Mouse (Mus musculus) T-helper 2 cell (primary cell): ENCODE data around the gene 2010111I01Rik.

ENCODE experiments used
- in situ Hi-C: fragments of 300-600 bp; cut with MboI, MseI; formaldehyde crosslinking; loops from one replicate; pipeline ENCODE4 v1.15.1; 2025; ENCODE audit warnings: high pct_unique_total_duplicates

Gene 2010111I01Rik

DNA sequence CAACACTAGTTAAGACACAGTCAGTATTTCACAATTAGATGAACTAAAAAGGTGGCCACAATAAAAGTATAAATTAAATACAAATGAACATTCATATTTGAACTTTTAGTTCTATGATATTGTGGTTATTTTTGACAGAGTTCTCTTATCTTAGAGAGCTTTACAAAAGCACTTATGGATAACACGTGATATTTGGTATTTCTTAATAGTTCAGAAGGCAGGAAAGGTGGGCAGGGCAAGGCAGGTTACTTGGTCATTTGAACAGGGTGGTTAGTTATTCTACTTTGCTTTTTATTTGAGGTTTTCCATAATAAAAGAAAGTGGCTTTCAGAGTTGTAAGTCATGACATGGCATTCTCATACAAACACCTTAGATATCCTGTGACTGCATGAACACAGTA is 233.3 kb downstream of the 2010111I01Rik start:
- in situ Hi-C loops: no loop called here

GRCm38 (mm10) chr13:63199588-63199987 is 234.9 kb downstream of the 2010111I01Rik start:
- in situ Hi-C loops: no loop called here

DNA sequence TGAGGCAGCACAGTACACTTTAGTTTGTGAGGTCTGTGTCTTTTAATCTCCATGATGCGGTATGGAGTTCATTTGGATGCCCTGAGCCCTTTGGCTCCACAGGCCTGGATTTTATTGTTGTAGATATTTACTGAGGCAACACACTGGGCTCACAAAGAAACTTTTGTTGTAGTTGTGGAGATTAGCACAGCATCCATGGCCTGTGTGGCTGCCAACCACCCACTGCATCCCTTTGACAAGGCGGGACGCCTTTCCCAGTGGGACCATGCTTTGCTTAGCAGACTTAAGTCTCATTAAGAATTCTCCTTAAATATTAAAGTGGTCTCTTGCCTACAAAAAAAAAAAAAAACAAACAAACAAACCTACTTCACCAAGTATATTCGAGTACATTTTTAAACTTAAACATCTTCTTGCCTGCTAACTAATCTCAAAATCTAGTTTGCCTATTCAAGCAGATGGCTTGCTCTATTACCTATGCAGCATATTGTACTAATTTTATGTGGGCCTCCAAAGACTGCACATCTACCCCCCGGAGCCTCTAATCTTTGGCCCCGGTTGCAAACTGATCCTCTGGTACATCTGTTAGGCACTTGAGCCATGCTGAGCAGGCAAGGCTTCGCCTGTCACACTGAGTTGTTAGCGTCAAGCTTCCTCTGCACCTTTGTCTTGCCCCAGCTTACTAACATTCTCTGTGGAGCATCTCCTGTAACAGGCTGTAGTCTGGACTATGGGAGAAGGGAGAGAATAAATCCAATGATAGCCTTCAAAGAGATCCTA is 239.0 kb downstream of the 2010111I01Rik start:
- in situ Hi-C loops: no loop called here

DNA sequence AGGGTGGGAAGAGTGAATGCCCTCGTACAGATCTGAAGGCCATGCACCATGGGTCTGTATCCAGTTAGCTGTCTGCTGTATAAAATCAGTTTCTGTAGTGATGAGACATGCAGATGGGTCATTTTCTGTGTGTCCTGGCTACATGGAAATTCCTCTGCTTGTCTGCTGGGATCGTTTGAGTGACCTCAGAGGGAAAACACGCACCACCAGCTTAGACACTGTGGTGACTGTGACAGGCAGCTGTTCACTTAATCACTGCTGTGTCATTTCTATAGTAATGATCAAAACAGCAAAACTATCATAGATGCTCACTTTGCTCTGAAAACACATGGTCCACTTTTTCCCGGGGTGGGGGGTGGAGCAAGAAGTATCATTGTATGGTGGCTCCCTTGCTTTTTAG is 241.1 kb downstream of the 2010111I01Rik start:
- in situ Hi-C loops: no loop called here

- in situ Hi-C loops: no loop called here
These were observed 241.7 kb downstream of the 2010111I01Rik start for GRCm38 (mm10) chr13:63206396-63206795.

- in situ Hi-C loops: loop anchor here (5.0 kb wide), 1 partner anchor 39 kb away; no protein-coding TSS in a partner anchor
These were observed 251.8 kb downstream of the 2010111I01Rik start for GRCm38 (mm10) chr13:63216537-63216936.

DNA sequence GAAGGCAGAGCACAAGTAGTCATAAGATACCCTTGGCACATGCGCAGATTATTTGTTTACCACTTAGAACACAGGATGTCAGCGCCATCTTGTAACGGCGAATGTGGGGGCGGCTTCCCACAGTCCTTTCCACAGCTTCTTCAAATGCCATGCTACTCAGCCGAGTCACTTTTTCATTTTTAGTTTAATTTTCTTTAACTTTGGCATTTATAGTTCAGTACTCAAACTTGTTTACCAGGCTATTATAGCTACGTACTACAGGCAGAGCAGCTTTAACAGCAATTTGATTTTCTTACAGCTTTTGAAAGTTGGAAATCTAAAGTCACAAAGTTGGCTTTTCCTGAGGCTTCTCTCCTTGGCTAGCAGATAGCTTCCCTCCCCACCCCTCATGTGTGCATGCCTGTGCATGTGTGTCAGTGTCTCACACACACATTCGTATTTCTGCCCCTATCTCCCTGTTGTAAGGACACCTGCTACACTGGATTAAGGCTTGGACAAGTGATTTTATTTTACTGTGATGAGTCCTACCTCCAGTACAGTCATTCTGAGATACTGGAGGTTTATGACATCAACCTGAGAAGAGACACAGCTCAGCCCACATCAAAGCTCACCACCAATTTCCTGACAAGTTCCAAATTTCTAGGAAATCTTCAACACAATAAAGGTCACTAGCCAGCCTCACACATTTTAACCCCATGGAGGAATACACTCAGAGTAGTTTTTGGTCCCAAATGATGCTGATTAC is 258.5 kb downstream of the 2010111I01Rik start:
- in situ Hi-C loops: no loop called here

DNA sequence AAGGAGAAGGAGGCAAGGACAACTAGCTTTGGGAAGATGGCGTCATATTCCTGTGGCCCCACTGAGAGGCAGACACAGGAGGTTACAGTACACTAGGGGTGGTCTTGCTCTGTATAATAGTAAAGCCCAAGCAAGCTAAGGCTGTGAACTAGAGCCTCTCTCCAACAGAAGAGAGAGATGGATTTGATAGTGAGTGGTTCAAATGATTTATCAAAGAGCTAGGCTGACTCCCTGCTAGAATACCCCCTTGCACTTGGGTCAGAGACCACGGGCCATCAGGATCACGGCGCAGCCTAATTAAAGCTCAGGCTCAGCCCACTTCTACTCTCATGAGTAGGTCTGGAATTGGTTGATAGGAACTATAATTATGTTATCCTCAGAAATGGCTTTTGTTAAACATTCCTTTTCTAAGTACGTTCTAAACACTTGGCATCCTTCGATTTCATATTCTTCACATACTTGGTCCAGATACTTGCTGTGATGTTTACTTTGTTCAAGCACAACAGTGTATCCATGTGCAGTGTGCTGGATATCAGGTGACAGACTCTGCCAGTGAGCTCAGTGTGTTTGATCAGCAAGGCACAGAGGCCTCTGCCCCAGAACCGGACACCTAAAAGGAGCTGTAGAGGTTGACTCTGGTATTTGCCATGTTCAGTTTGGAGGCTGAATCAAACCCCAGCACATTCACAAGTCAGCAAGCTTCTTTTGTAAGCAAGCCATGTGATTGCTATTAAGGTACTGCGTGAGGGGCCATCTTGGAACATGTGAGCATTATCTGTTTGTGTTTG is 261.3 kb downstream of the 2010111I01Rik start:
- in situ Hi-C loops: loop anchor here (25.0 kb wide), 1 partner anchor 764 kb away; the partner anchor contains the start of gene Gm49359

GRCm38 (mm10) chr13:63227785-63228184 is 263.1 kb downstream of the 2010111I01Rik start:
- in situ Hi-C loops: loop anchor here (25.0 kb wide), 1 partner anchor 765 kb away; the partner anchor contains the start of gene Gm49359

- in situ Hi-C loops: loop anchor here (25.0 kb wide), 1 partner anchor 769 kb away; the partner anchor contains the start of gene Gm49359
These were observed 266.4 kb downstream of the 2010111I01Rik start for GRCm38 (mm10) chr13:63230955-63231701.

DNA sequence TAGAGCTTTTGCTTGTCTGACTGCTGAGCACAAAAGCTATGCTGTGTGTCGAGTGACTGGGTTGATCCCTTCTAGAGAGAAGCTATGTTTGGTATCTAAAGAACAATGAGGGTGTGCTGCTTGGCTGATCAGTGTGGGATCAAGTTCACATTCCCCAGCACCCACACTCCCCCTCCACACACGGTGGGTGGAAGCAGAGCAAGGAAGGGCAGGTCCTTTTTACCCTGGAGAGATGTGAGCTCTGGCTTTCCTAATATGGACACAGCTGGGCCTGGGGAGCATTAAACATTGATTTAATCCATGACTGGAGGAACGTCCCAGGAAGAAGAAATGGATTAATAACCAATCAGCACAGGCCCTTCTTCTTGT is 267.0 kb downstream of the 2010111I01Rik start:
- in situ Hi-C loops: loop anchor here (25.0 kb wide), 1 partner anchor 769 kb away; the partner anchor contains the start of gene Gm49359

- in situ Hi-C loops: loop anchor here (25.0 kb wide), 1 partner anchor 770 kb away; the partner anchor contains the start of gene Gm49359
These were observed 267.9 kb downstream of the 2010111I01Rik start for GRCm38 (mm10) chr13:63232558-63232957.

GRCm38 (mm10) chr13:63234520-63234919 is 269.8 kb downstream of the 2010111I01Rik start:
- in situ Hi-C loops: loop anchor here (25.0 kb wide), 1 partner anchor 772 kb away; the partner anchor contains the start of gene Gm49359

DNA sequence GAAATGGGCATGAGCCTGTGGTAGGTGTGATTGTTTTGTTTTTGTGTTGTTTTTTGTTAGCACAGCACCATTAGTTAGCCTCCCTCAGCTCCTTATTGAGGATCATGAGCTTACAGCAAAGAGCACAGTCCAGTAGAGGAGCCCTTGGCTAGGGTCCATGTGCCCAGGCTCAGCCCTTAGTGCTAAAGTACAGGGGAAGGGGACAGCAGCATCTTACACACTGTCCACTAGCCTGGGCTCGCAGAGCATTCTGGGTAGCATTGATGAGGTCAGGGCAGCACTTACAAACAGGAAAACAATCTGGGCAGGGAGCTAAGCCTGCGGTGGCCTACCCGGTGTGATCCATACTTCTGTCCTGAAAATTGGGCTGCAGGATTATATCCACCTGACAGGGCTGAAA is 270.9 kb downstream of the 2010111I01Rik start:
- in situ Hi-C loops: loop anchor here (25.0 kb wide), 1 partner anchor 773 kb away; the partner anchor contains the start of gene Gm49359

GRCm38 (mm10) chr13:63236159-63236893 is 271.6 kb downstream of the 2010111I01Rik start:
- in situ Hi-C loops: loop anchor here (25.0 kb wide), 1 partner anchor 774 kb away; the partner anchor contains the start of gene Gm49359

DNA sequence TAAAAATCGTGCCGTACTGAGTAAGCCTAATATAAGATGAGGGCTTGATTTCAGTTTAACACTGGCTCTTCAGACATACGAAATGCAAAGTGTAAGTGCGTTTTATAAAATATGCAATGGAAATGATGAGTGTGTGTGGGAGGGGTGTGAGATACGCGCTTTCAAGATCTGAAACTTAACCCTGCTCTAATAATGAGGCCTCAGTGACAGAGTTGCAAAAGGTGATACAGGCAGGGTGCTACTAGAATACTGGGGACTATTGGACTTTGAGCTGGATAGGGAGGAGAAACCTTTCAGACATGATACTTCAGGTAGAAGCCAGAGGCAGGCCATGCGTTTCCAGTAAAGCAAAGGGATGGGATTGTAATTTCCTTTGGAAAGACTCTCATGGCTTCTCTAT is 273.4 kb downstream of the 2010111I01Rik start:
- in situ Hi-C loops: loop anchor here (25.0 kb wide), 1 partner anchor 776 kb away; the partner anchor contains the start of gene Gm49359

DNA sequence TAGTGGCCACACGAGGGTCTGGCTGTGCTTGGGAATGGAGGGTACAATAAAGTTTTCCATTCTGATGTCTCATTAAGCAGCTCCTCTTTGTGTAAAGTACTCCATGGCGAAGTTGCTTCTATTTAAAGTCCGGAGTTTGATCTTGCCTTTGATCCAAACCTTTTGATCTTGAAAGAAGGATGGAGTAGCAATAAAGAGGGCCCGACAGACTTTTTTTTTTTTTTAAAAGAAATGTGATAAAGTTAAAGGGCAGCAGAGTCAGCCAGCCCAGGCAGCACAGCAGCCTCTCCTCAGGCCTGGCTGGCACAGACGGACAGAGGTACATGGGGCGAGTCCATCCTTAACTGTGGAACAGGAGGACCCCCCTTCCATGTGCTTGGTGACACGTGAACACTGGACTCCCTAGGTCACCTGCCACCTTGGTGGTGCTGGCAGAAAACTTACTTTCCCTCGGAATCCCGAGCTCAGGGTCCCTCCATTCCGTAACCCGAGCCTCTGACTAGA is 274.7 kb downstream of the 2010111I01Rik start:
- in situ Hi-C loops: loop anchor here (25.0 kb wide), 1 partner anchor 777 kb away; the partner anchor contains the start of gene Gm49359

DNA sequence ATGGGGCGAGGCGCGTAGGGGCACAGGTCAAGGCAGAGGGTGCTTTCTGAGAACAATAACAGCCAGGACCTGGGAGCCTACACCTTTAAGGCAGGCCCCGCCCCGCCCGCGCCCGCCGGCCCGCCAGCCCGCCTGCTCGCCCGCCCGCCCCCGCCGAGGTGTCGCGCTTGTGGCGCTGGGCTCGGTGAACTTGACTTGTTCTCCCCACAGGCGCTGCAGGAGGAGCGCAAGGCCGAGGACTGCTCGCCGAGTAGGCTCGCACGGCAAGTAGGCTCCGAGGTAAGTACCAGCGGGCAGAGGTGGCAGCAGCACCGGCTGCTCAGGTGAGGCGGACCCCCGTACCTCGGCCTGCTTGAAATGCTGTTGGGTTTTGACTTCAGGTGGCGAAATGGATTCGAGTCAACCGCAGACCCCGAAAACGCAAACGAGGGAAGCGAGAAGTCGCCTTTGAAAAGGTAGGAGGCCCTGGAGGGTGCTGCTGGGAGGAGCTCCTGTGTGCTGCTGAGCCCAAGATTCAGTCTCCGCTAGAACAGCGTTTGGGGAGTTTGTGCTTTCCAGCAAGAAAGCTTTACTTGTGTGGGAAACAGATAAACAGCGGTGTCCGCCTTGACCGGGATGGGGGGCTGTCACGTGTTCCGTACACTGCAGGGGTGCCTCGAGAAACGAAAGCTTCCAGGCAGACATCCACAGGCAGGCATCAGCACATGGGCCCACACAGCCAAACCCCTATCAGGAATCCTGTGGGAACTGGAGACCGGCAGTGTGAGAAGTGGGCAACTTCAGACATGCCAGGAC is 275.4 kb downstream of the 2010111I01Rik start:
- in situ Hi-C loops: loop anchor here (10.0 to 25.0 kb wide), 2 partner anchors 185 to 778 kb away; partner anchors contain the start of gene Gm49359
